Mouse (Mus musculus) forebrain, embryonic 15.5 days (tissue): ENCODE measurements around the gene Cct7. TPM values are rescaled to one million over a fixed set of nuclear protein-coding genes. Genes with fewer than 3 reads are reported as not detected.

Experiments used
- ATAC-seq: fragments of 200-750 bp; cut with Nextera tagmentation; replicated peaks from 2 replicates; pipeline ENCODE4 v1.8.0; 2017; ENCODE audit warnings: mild to moderate bottlenecking, moderate TSS enrichment, moderate library complexity
- H3K27ac ChIP-seq: fragments of 300-500 bp; sonication (generic); replicated peaks from 2 replicates; pipeline ENCODE4 v1.5.1; 2015; ENCODE audit warnings: mild to moderate bottlenecking, inconsistent platforms
- H3K27me3 ChIP-seq: fragments of 300-500 bp; sonication (generic); 2 replicates; pipeline ENCODE4 v1.6.1; 2015; ENCODE audit warnings: inconsistent platforms
- H3K36me3 ChIP-seq: fragments of 300-500 bp; sonication (generic); 2 replicates; pipeline ENCODE4 v1.6.1; 2015; ENCODE audit warnings: mild to moderate bottlenecking, inconsistent platforms
- H3K4me1 ChIP-seq: fragments of 300-500 bp; sonication (generic); 2 replicates; pipeline ENCODE4 v1.6.1; 2015; ENCODE audit warnings: inconsistent platforms
- H3K4me2 ChIP-seq: fragments of 300-500 bp; sonication (generic); replicated peaks from 2 replicates; pipeline ENCODE4 v1.6.1; 2015; ENCODE audit warnings: mild to moderate bottlenecking, inconsistent platforms
- H3K4me3 ChIP-seq: fragments of 300-500 bp; sonication (generic); 2 replicates; pipeline ENCODE4 v1.5.1; 2015; ENCODE audit warnings: mild to moderate bottlenecking, inconsistent platforms
- H3K9ac ChIP-seq: fragments of 300-500 bp; sonication (generic); replicated peaks from 2 replicates; pipeline ENCODE4 v1.6.1; 2015; ENCODE audit warnings: mild to moderate bottlenecking, inconsistent platforms
- H3K9me3 ChIP-seq: fragments of 300-500 bp; sonication (generic); 2 replicates; pipeline ENCODE4 v1.6.1; 2016; ENCODE audit warnings: inconsistent platforms
- WGBS: fragments of 180-500 bp; shearing (Covaris S2); methylation state at CpG from one replicate; pipeline ENCODE4 v1.1.7; 2015; ENCODE audit warnings: mixed read lengths; 5-methylcytosine and 5-hydroxymethylcytosine counted together
- polyA plus RNA-seq: library from polyadenylated mRNA; unstranded; fragments of >200 nt; fragmentation: Nextera tagmentation; extraction: Ambion mirVana; gene quantifications from 2 replicates; pipeline ENCODE4 v1.2.1, GENCODE M21; 2015

The Cct7 gene
- polyA plus RNA-seq, 1 experiment from 2014 or later: 644 TPM

DNA sequence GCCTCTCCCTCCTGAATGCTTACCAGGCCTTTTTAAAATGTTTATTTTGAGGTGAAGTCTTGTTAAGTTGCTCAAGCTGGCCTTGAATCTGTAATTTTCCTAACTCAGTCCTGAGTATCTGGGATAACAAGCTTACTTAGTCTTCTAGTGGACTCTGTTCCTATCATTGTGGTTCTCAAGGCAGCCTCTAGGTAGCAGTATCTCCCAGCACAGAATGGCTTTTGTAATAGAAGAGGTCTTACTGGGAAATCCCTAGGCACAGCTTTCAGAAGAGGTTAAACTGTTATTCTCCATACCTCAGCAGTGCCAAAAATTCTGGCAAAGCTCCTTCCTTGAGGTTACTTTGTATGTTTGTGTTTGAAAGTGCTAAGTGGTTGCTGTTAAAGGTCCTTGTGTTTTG is 14.1 kb downstream of the Cct7 start:
- Histone ChIP-seq H3K9me3 (no peaks in the 10 kb centered on the region), H3K27ac (no peak overlapping the region), H3K27me3 (no peaks in the 10 kb centered on the region), H3K4me1 (no peaks in the 10 kb centered on the region), H3K36me3 (peaks cover 90% of the 10 kb centered on the region), H3K9ac (no peak overlapping the region), H3K4me2 (no peak overlapping the region), H3K4me3 (no peak overlapping the region)
- ATAC-seq: no peak

DNA sequence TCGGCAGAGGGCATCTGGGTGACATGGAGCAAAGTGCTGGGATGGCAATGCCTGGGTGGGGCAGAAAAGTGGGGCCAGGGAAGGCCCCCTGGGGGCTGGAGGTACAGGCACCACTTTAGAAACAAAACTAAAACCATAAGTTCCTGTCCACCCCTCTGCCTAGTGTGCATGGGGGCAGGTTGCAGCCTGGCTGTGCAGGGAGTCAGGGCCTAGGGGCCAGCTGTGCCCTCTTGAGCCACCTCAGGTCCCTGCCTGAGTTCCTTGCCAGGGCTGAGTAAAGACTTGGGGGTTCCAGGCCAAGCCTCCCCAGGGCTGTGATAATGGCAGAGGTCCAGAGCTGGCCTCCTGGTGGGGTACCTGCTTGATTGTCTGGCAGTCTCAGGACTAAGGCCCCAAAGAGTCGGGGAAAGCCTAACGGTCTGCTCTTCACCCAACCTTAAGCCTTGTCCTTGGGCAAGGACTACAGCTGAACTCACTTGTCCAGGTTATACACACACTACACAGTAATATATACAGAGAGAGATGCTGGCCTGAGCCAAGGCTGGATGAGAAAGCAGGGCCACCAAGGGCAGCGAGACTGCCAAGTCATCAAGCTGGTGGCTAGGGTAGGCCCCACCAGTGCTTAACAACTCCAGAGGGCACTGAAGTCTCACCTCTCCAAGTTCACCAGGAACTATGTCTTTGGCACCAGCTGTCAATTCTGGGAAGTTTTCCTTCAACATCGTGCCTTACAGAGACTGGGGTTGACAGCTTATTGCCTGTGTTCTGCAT is 18.5 kb downstream of the Cct7 start:
- no peaks in the 10 kb centered on the region for H3K27me3 ChIP-seq
- no peaks in the 10 kb centered on the region for H3K4me1 ChIP-seq
- ATAC-seq: 0 out of 2 replicates have a peak, but pooled peaks have one; percentile 23
- H3K27ac ChIP-seq: no peak overlapping the region
- H3K9ac ChIP-seq: no peak overlapping the region
- WGBS: 72% methylated on average over 5 of the region's 5 CpGs
- no peaks in the 10 kb centered on the region for H3K9me3 ChIP-seq
- peaks cover 49% of the 10 kb centered on the region for H3K36me3 ChIP-seq
- no peak overlapping the region for H3K4me3 ChIP-seq
- no peak overlapping the region for H3K4me2 ChIP-seq

DNA sequence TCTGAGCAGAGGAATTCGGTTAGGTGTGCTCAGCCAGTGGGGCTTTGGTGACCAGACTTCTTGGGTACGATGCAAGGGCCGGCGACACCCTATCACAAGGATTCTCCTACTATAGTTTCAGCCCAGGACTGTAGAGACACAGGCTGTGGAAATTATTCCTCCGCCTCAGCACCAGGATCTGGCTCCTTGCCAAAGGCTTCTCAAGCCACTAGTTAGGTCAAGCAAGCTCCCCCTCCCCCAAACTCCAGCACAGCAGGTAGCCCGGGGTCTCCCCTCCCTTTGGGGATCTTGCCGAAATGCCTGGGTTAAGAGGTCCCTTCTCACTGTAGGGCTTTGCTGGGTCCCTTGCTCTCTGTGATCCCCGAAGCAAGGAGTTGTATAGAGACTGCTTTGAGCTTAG is 20.6 kb downstream of the Cct7 start:
- H3K27ac ChIP-seq: no peak overlapping the region
- WGBS: 53% methylated on average over 8 of the region's 8 CpGs

DNA sequence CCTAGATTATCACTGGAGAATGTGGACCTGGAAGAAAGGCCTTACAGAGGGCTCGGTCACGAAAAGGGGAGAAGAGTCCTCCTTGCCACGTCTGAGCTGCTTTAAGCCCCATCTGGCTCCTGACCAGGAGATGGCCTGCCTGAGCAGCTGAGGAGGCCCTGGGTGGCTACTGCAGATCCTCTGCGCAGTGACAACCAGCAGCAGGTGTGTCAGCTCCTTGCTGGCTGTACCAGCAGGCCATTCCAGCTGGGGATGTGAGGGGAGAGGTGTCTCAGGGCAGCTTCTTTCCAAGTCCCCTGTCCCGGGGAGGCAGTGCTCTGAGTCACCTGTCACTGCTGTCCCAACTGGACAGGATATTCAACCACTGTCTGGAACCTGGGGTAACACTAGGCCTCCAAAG is 21.2 kb downstream of the Cct7 start:
- 54% methylated on average over 5 of the region's 5 CpGs for WGBS
- no peak for ATAC-seq

More for the DNA sequence above, 20.6 kb downstream of the Cct7 start:
- H3K36me3 ChIP-seq: peaks cover 29% of the 10 kb centered on the region
- H3K4me2 ChIP-seq: no peak overlapping the region
- no peaks in the 10 kb centered on the region for H3K27me3 ChIP-seq
- H3K9ac ChIP-seq: no peak overlapping the region
- no peaks in the 10 kb centered on the region for H3K4me1 ChIP-seq
- no peaks in the 10 kb centered on the region for H3K9me3 ChIP-seq
- no peak for ATAC-seq
- H3K4me3 ChIP-seq: no peak overlapping the region

DNA sequence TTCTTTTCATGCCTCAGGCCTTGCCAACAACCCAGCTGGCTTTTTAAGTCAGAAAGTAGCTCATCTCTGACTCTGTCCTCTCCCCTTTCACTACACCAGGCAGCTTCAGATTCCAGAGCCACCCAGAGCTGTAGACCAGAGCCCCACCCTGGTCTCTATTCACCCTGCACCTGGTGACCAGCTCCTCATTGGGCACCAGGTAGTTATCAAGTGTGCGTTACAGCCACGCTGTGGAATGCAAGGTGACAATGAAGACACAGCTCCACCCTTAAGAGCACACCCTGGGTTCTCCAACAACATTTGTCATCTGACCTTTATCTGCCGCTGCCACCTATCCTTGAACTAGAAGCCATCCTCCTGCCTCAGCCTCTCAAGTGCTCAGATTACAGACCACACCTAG is 24.3 kb downstream of the Cct7 start:
- Histone ChIP-seq H3K4me1 (no peaks in the 10 kb centered on the region), H3K36me3 (peaks cover 6% of the 10 kb centered on the region; the same call in 1 of the 2 replicates), H3K4me3 (no peak overlapping the region), H3K9me3 (no peaks in the 10 kb centered on the region), H3K9ac (no peak overlapping the region), H3K27me3 (no peaks in the 10 kb centered on the region), H3K27ac (no peak overlapping the region), H3K4me2 (no peak overlapping the region)
- no peak for ATAC-seq
- 86% methylated on average over 3 of the region's 3 CpGs for WGBS

More for the DNA sequence above, 21.2 kb downstream of the Cct7 start:
- H3K9me3 ChIP-seq: no peaks in the 10 kb centered on the region
- no peaks in the 10 kb centered on the region for H3K4me1 ChIP-seq
- no peak overlapping the region for H3K27ac ChIP-seq
- H3K4me2 ChIP-seq: no peak overlapping the region
- H3K4me3 ChIP-seq: no peak overlapping the region
- H3K36me3 ChIP-seq: peaks cover 24% of the 10 kb centered on the region
- H3K27me3 ChIP-seq: no peaks in the 10 kb centered on the region
- H3K9ac ChIP-seq: no peak overlapping the region

DNA sequence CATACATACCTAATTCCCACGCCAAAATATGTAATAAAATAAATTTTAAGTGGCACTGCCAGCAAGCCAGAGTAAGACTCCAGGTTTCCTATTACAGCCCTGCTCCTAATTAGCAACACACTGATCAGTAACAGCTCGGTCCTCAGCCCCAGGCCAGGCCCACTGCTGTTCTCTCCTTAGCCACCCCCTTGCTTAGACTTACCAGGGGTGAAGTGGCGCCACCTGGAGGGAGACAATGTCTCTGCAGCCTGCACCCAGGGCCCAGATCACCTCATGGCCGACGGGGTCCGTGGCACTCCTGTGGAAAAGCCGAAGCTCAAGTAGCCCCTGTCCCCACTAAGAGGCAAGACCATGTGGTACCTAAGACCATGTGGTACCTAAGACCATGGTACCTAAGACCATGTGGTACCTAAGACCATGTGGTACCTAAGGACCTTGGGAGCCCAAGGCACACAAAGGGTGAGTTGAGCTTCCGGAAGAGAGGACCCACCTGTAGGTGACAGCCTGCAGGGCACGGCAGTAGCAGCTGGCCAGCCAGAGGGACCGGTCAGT is 26.1 kb downstream of the Cct7 start:
- no peaks in the 10 kb centered on the region for H3K4me1 ChIP-seq
- 38% methylated on average over 10 of the region's 10 CpGs for WGBS
- H3K36me3 ChIP-seq: peaks cover 6% of the 10 kb centered on the region; the same call in 1 of the 2 replicates
- H3K27ac ChIP-seq: no peak overlapping the region
- no peak for ATAC-seq
- no peak overlapping the region for H3K4me3 ChIP-seq
- no peak overlapping the region for H3K9ac ChIP-seq
- H3K27me3 ChIP-seq: no peaks in the 10 kb centered on the region
- no peaks in the 10 kb centered on the region for H3K9me3 ChIP-seq
- H3K4me2 ChIP-seq: no peak overlapping the region

DNA sequence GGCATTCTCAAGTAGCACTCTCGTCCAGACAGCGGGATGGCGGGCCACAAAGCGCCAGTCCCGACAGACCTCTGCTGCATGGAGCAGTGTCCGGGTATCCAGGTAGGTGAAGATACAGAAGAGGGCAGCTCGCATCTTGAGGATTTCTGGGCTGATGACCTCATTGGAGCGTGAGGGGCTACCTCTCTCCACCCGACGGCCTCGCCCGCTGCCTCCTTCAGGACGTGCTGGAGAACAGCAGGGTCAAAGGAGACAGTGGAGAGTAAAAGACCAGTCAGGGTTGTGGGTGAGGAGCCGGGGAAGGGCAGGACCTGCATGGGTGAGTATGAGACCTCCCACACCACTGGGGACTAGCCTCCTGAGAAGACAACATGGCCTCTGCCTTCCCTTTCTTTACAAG is 27.1 kb downstream of the Cct7 start:
- H3K9ac ChIP-seq: no peak overlapping the region
- no peak overlapping the region for H3K4me3 ChIP-seq
- no peak overlapping the region for H3K27ac ChIP-seq
- no peak overlapping the region for H3K4me2 ChIP-seq
- no peaks in the 10 kb centered on the region for H3K4me1 ChIP-seq
- peaks cover 6% of the 10 kb centered on the region; the same call in 1 of the 2 replicates for H3K36me3 ChIP-seq
- no peaks in the 10 kb centered on the region for H3K9me3 ChIP-seq
- peaks cover 5% of the 10 kb centered on the region; the same call in 1 of the 2 replicates for H3K27me3 ChIP-seq
- WGBS: 51% methylated on average over 14 of the region's 14 CpGs
- no peak for ATAC-seq

DNA sequence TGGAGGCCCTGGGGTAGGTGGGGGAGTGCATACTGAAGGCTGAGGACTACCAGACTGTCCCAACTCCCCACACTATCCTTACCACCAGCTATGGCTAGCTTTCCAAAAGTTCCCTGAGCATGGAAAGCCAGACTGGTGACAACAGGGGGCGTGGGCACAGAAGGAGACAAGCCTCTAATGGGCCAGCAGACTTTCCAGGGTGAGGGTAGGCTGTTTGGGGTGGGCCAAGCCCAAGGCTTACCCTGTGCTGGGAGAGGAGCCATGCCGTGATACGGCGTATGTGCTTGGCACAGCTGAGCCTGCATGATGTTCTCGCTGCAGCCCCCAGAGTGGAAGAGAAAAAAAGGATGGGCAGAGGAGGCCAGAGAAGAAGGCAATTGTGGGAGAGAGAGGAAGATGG is 28.7 kb downstream of the Cct7 start:
- no peak overlapping the region for H3K27ac ChIP-seq
- 79% methylated on average over 5 of the region's 5 CpGs for WGBS
- peaks cover 20% of the 10 kb centered on the region for H3K27me3 ChIP-seq
- ATAC-seq: no peak; the same call in 1 of the 2 replicates
- no peaks in the 10 kb centered on the region for H3K9me3 ChIP-seq
- no peak overlapping the region for H3K4me2 ChIP-seq
- H3K9ac ChIP-seq: no peak overlapping the region
- peaks cover 14% of the 10 kb centered on the region for H3K4me1 ChIP-seq
- peaks cover 3% of the 10 kb centered on the region; the same call in 1 of the 2 replicates for H3K36me3 ChIP-seq
- no peak overlapping the region for H3K4me3 ChIP-seq

DNA sequence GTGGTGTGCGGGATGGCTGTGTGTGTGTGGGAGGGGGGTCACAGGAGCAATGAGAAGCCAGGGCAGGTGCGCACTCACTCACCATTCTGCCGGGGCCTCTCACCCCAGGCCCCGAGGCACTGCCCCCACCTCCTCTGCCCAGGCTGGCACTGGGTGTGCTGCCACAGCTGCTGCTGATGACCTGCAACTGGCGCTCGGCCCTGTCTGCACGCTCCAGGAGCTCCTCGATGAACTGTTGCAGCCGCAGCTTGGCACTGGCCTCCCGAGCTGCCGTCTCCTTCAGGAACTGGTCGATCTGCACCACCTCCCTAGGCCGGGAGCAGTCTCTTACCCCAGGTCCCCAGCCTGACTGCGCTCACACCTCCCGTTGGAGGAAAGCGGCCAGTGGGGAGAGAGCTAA is 29.4 kb downstream of the Cct7 start:
- no peak overlapping the region for H3K9ac ChIP-seq
- ATAC-seq: no peak
- no peaks in the 10 kb centered on the region for H3K9me3 ChIP-seq
- peaks cover 14% of the 10 kb centered on the region for H3K4me1 ChIP-seq
- H3K27ac ChIP-seq: no peak overlapping the region
- peaks cover 27% of the 10 kb centered on the region for H3K27me3 ChIP-seq
- no peak overlapping the region for H3K4me2 ChIP-seq
- 0 out of 2 replicates have a peak, but pooled peaks cover 3% of the 10 kb centered on the region for H3K36me3 ChIP-seq
- 67% methylated on average over 16 of the region's 16 CpGs for WGBS
- no peak overlapping the region for H3K4me3 ChIP-seq

DNA sequence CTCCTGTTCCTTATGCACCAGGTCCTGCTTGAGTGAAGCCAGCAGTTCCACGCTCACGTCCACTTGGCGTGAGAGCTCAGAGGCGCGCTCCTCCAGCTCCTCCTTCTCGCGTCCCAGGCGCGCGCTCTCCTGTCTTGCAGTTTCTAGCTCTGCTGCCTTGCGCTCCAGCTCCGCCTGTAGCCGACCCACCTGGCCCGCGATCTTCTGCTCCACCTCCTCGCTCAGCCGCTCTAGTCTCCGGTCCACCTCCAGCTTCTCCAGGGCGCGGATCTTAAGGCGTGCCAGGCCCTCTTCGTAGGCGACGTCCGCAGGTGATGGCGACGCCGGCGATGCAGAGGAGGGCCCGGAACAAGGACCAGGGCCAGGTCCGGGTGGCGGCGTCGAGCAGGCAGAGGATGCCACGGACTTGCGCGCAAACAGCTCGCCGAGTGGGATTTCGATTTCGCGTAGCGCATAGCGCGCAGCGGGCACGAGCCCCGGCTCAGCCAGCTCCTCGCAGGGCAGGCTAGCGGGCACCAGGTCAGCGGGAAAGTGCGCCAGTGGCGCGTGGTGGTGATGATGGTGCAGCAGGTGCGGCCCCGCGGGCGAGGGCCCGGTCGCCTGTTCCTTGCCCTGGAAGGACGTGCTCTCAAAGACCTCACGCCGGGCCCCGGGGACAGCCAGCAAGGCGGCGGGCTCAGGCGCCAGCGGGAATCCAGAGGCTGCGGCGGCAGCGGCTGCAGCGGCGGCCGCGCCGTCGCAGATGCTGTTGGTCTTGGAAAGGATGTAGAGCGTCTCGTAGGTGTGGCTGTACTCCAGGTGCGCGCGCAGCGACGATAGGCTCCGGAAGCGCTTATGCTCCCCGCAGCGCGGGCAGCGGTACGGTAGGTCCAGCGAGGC is 32.8 kb downstream of the Cct7 start:
- Histone ChIP-seq H3K4me1 (peaks cover 14% of the 10 kb centered on the region), H3K4me2 (peak overlapping the region; percentile 53), H3K27ac (no peak overlapping the region), H3K36me3 (no peaks in the 10 kb centered on the region), H3K27me3 (peaks cover 34% of the 10 kb centered on the region), H3K4me3 (peak overlapping the region; percentile 38), H3K9ac (0 out of 2 replicates have a peak overlapping the region, but pooled peaks have one; percentile 5), H3K9me3 (no peaks in the 10 kb centered on the region)
- ATAC-seq: 0 out of 2 replicates have a peak, but pooled peaks have one; percentile 23
- 4% methylated on average over 91 of the region's 92 CpGs for WGBS

DNA sequence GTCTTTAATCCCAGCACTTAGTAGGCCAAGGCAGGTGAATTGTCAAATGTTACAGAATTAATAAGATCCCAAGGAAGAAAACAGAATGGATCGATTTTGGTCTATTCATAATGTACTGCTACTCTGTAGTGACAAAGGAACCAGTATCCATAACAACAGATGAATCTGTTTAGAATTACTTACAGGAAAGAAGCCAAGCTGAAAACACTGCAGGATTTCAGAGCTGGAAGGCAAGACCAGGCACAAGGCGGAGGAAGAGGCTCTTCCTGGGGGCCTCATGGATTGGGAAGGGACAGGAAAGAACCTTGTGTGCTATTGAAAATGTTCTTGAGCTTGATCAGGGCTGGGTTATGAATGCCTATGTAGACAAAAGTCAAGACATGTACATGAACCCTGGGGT is 34.4 kb downstream of the Cct7 start:
- WGBS: 67% methylated on average over 2 of the region's 2 CpGs
- Histone ChIP-seq H3K9me3 (no peaks in the 10 kb centered on the region), H3K4me1 (peaks cover 14% of the 10 kb centered on the region), H3K27ac (no peak overlapping the region), H3K4me3 (no peak overlapping the region), H3K27me3 (peaks cover 34% of the 10 kb centered on the region), H3K36me3 (no peaks in the 10 kb centered on the region), H3K9ac (no peak overlapping the region), H3K4me2 (no peak overlapping the region)
- no peak for ATAC-seq

DNA sequence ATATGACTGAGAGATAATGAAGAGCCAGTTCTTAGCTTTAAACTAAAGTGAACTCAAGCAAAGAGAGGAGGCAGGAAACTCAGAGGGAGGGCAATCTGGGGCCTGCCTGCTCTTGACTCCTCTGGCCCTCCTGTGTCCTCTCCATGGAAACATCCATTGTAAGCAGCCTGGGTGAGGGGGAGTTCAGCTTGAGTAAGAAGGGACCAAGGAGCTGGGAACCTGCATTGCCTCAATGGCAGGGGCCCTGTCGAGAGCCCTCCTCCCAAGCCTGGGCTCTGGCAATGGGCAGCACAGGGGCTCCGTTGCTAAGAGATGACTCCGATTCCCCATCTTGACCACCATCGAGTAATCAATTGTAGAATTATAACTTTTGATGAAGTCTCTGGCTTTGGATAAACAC is 37.2 kb downstream of the Cct7 start:
- H3K9me3 ChIP-seq: no peaks in the 10 kb centered on the region
- H3K9ac ChIP-seq: no peak overlapping the region
- WGBS: 27% methylated on average over 4 of the region's 4 CpGs
- H3K36me3 ChIP-seq: no peaks in the 10 kb centered on the region
- H3K4me3 ChIP-seq: no peak overlapping the region
- peaks cover 14% of the 10 kb centered on the region for H3K4me1 ChIP-seq
- no peak overlapping the region for H3K4me2 ChIP-seq
- H3K27me3 ChIP-seq: peaks cover 29% of the 10 kb centered on the region
- no peak overlapping the region for H3K27ac ChIP-seq
- ATAC-seq: no peak
